Mouse (Mus musculus) kidney, adult 18-20 months (tissue): ENCODE data around the gene Ppp3r1.
"Not testable (repeated sequence)": the region's sequence is repeated elsewhere in the genome, so short reads cannot be mapped to it uniquely, and the experiment has no call there.

Source experiments
- DNase-seq: peaks from one replicate; pipeline ENCODE4 v3.0.0; 2021

The Ppp3r1 gene

DNA sequence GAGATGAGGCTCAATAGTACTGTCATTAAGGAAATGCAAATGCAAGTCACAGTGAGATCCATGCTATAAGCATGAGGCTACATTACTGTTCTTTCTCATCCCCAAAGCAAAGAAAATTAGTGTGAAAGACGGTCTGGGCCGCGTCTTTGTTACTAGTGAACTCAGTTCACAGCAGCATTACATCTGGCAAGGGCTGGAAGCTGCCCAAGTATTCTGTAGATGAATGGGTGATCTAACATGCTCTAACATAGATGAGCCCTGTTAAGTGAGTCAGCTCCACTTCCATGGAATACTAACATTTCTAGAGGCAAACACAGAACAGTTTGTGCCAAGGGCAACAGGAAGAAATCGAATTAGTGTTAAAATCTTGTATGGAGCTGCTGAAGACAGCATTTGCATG lies 41.9 kb downstream of the Ppp3r1 start:
- no peak for DNase-seq

GRCm38 (mm10) chr11:17202481-17202880 lies 43.4 kb downstream of the Ppp3r1 start:
- DNase-seq = no peak

DNA sequence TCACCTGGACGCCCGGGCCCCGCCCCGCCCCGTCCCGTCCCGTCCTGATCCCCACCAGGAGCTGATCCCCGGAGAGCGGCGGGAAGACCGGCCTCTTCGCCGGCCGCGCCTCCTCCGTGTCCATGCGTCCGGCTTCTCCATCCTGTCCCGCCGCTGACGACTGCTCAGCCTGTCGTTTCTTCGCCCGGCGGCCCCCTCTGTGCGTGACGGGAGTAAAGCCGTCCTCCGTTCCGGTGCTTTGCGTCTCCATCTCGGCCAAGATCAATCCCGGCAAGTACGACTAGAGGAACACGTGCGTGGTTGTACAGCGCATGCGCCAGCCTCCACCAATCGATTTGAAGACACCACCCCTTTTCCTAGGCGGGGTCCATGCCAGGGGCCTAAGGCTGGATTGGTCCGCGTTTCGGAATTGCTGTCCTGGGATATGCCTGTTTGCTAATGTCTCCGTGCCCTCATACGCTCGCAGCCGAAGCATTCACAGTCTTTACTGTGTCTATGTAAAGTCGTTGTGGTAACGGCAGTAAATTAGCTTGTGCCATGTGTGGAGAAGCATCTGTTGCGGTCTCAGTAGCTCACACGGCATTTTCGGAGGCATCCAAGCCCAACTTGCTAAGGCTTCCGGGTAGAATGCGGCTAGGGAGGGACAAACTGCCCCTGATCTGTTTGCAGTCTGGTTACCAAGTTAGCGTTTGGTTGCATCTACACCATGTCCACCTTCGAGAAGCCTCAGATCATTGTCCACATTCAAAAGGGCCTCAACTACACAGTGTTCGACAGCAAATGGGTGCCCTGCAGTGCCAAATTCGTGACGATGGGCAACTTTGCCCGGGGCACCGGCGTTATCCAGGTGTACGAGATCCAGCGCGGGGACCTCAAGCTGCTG lies 52.4 kb downstream of the Ppp3r1 start, which contains the start of gene Pno1:
TSS of gene Pno1 (minus strand) at position 311 of the 883 bp plus-strand sequence.
- DNase-seq = peak; percentile 97

GRCm38 (mm10) chr11:17212141-17212495 lies 53.1 kb downstream of the Ppp3r1 start:
- DNase-seq = no peak

DNA sequence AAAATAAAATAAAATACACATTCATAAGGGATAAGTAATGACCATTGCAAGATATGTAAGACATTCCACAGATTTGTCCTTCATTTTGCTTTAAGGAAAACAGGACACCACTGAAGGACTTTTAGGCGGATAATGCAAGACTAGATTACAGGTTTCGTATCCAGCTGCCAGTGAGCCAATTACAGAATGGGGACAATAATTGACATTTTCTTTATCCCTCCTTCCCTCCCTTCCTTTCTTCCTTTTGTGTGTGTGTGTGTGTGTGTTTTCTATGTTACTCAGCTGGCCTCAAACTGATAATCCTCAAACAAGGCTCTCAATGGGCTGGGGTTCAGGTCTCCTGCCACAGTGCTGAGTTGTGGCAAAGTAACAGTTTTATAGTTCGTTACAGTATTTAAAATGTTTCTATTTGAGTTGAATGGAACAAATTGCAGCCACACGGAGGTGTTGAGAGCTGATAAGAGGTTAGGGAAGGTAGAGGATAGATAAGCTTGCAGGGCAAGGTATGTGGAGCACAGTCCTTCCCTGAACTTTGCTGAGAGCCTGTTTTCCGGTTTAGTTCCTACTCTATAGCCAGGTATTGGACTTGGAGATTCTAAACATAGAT lies 53.9 kb downstream of the Ppp3r1 start:
- no peak for DNase-seq

- no peak for DNase-seq
Observed at GRCm38 (mm10) chr11:17215475-17215874, 56.4 kb downstream of the Ppp3r1 start.

GRCm38 (mm10) chr11:17221126-17221525 lies 62.1 kb downstream of the Ppp3r1 start:
- DNase-seq = no peak

GRCm38 (mm10) chr11:17232792-17233191 lies 73.7 kb downstream of the Ppp3r1 start:
- no peak for DNase-seq

DNA sequence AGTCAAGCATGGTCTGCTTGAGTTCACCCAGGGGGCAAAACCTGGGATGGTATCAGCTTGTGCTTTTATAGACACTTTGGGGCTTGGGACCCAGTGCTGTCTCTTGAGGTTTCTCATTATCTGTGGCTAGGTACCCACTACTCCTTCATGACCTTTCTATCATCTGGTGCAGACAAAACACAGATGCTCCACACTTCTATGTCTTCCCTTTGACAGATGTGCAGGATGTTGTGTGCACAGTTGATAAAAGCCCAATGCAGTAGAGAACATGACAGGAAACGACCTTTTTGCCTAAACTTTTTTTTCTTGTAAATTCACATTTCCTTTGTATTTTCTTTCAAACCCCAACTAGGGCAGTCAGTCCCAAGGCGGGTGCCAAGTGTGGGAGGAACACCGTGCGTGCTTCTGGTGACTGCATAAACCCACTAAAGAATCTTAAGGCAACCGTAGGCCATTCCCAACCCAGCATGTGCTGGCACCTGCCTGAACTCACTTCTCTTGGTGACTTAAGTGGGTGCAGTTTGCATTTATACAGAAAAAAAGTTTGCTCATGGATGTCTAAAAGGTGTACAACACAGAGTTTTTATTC lies 77.5 kb downstream of the Ppp3r1 start:
- no peak for DNase-seq

DNA sequence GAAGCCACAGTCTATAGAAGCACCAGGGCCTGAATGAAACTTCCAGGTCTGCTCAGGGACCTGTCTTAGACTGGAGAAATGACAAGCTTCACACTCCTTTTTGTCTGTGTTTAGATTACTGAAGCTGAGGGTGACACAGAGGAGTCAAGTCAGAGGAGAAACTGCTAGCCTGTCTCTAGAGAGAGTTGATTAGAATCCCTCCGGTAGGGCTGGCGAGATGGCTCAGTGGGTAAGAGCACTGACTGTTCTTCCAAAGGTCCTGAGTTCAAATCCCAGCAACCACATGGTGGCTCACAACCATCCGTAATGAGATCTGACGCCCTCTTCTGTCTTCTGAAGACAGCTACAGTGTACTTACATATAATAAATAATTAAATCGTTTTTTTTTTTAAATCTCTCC lies 79.5 kb downstream of the Ppp3r1 start:
- not testable (repeated sequence) for DNase-seq

DNA sequence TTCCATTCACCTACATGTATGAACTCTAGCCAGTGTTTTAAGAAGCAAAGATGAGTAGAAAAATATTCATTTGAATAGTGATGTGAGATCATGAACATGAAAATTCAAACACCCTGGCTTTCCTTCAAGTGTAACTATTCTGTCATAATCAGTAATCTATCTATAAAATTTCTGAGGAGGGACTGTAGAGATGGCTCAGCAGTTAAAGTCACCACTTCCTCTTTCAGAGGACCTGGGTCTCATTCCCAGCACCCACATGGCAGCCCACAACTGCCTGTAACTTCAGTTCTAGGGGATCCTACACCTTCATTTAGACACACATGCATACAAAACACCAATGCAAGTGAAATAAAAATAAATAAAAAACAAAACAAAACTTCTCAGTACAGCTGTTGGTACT lies 89.7 kb downstream of the Ppp3r1 start:
- no peak for DNase-seq
